Mouse (Mus musculus) liver, postnatal 0 days (tissue): ENCODE results near the gene Zfp346. TPM values are rescaled to one million over a fixed set of nuclear protein-coding genes. Genes with fewer than 3 reads are reported as not detected.

Experiments
- ATAC-seq: fragments of 200-750 bp; cut with Nextera tagmentation; 2 replicates; pipeline ENCODE4 v1.8.0; 2017; ENCODE audit warnings: mild to moderate bottlenecking, moderate library complexity
- DNase-seq: peaks from one replicate; pipeline ENCODE4 v3.0.0-alpha.2; 2016
- H3K27ac ChIP-seq: fragments of 300-500 bp; sonication (generic); 2 replicates; pipeline ENCODE4 v1.5.1; 2014; ENCODE audit warnings: antibody characterized with exemption, moderate library complexity, mild to moderate bottlenecking, low read depth
- H3K27me3 ChIP-seq: fragments of 300-500 bp; sonication (generic); 2 replicates; pipeline ENCODE4 v1.6.1; 2014; ENCODE audit warnings: low read length, control low read depth, mixed read lengths; ENCODE audit not compliant: insufficient read depth
- H3K36me3 ChIP-seq: fragments of 300-500 bp; sonication (generic); replicated peaks from 2 replicates; pipeline ENCODE4 v1.6.1; 2014; ENCODE audit warnings: mild to moderate bottlenecking, control low read depth, low read length, moderate library complexity, mixed read lengths; ENCODE audit not compliant: insufficient read depth
- H3K4me1 ChIP-seq: fragments of 300-500 bp; sonication (generic); 2 replicates; pipeline ENCODE4 v1.6.1; 2014; ENCODE audit warnings: antibody characterized with exemption, mild to moderate bottlenecking, control low read depth; ENCODE audit not compliant: insufficient read depth
- H3K4me2 ChIP-seq: fragments of 300-500 bp; sonication (generic); 2 replicates; pipeline ENCODE4 v1.6.1; 2014; ENCODE audit warnings: low read depth, mild to moderate bottlenecking, low read length, moderate library complexity, mixed read lengths
- H3K4me3 ChIP-seq: fragments of 300-500 bp; sonication (generic); 2 replicates; pipeline ENCODE4 v1.5.1; 2014; ENCODE audit warnings: low read depth, low read length
- H3K9ac ChIP-seq: fragments of 300-500 bp; sonication (generic); replicated peaks from 2 replicates; pipeline ENCODE4 v1.6.1; 2014; ENCODE audit warnings: mild to moderate bottlenecking, moderate library complexity
- H3K9me3 ChIP-seq: fragments of 300-500 bp; sonication (generic); 2 replicates; pipeline ENCODE4 v1.6.1; 2016; ENCODE audit warnings: mild to moderate bottlenecking, control low read depth, low read length, mixed read lengths
- CTCF ChIP-seq: sonication (generic); IDR thresholded peaks from 2 replicates; pipeline ENCODE4 v1.5.1; 2016; ENCODE audit warnings: antibody characterized with exemption, low read depth
- EP300 ChIP-seq: IDR thresholded peaks from 2 replicates; pipeline ENCODE4 v1.6.1; 2016; ENCODE audit warnings: antibody characterized with exemption, low read depth, mild to moderate bottlenecking
- WGBS: fragments of 180-500 bp; shearing (Covaris S2); extraction: QIAGEN DNeasy Blood & Tissue Kit; methylation state at CpG from one replicate; pipeline ENCODE4 v1.1.7; 2014; ENCODE audit not compliant: insufficient replicate concordance; 5-methylcytosine and 5-hydroxymethylcytosine counted together
- polyA plus RNA-seq: library from polyadenylated mRNA; unstranded; fragments of >200 nt; fragmentation: Nextera tagmentation; extraction: Ambion mirVana; gene quantifications from 2 replicates; pipeline ENCODE4 v1.2.1, GENCODE M21; 2015

The Zfp346 gene
- polyA plus RNA-seq, 1 experiment from 2014 or later = 3.6 TPM

GRCm38 (mm10) chr13:55172336-55172770 is 67.2 kb downstream of the Zfp346 start:
- no peak overlapping the region for H3K4me3 ChIP-seq
- H3K36me3 ChIP-seq = no peaks in the 10 kb centered on the region
- H3K4me1 ChIP-seq = peaks cover 6% of the 10 kb centered on the region
- H3K4me2 ChIP-seq = peak overlapping the region; percentile 51
- no peak overlapping the region for H3K9ac ChIP-seq
- no peak for DNase-seq
- TF ChIP-seq CTCF (no peak), EP300 (no peak)
- ATAC-seq = no peak
- H3K27me3 ChIP-seq = no peaks in the 10 kb centered on the region
- no peak overlapping the region for H3K27ac ChIP-seq
- 45% methylated on average over 7 of the region's 7 CpGs for WGBS
- H3K9me3 ChIP-seq = no peaks in the 10 kb centered on the region; the same call in 1 of the 2 replicates

DNA sequence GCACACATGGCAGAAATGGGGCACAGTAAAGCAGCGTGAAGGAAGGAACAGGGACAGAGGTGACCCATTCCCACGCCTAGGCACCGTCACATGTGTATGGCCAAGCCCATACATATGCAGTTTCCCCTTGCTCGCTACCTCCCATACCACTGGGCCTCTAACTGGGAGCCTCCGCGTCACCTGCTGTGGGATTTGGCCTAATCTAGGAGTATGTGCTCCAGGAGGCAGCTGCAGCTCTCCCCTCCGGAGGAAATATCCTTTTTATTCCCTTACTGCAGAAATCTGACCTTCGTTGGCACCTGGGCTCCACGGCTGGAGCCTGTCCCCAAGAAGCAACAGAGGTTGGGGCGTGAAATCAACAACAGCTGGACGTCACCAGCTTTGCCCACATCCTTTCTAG is 69.2 kb downstream of the Zfp346 start:
- no peak overlapping the region for H3K27ac ChIP-seq
- no peak overlapping the region for H3K9ac ChIP-seq

DNA sequence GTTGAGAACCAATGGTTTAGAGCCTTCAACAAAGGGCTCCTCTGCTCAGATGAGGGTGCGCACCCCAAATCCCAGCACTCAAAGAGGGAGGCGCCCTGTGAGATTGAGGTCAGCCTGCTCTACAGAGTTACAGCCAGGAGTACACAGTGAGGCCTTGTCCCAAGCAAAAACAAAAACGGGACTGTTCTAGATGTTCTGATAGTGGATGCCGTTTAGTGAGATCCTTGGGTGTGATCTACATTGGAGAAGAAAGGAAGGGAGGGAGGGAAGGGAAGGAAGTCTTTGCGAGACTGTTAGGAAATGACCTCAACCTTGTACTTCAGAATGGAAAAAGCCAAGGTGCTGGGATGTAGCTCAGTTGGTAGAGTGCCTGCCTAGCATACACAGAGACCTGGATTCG is 71.2 kb downstream of the Zfp346 start:
- Histone ChIP-seq H3K27ac (no peak overlapping the region), H3K27me3 (no peaks in the 10 kb centered on the region), H3K4me3 (no peak overlapping the region), H3K4me1 (peaks cover 6% of the 10 kb centered on the region), H3K4me2 (no peak overlapping the region), H3K9ac (no peak overlapping the region), H3K36me3 (no peaks in the 10 kb centered on the region), H3K9me3 (no peaks in the 10 kb centered on the region)
- no peak for TF ChIP-seq EP300
- no peak for TF ChIP-seq CTCF
- ATAC-seq (no peak), DNase-seq (no peak)
- WGBS = 66% methylated on average over 6 of the region's 6 CpGs

More for the DNA sequence above, 69.2 kb downstream of the Zfp346 start:
- 74% methylated on average over 11 of the region's 11 CpGs for WGBS
- DNase-seq (no peak), ATAC-seq (no peak)
- Histone ChIP-seq H3K27me3 (no peaks in the 10 kb centered on the region), H3K9me3 (no peaks in the 10 kb centered on the region; the same call in 1 of the 2 replicates), H3K4me2 (no peak overlapping the region), H3K36me3 (no peaks in the 10 kb centered on the region), H3K4me3 (no peak overlapping the region), H3K4me1 (peaks cover 6% of the 10 kb centered on the region)
- TF ChIP-seq EP300 = no peak

- Histone ChIP-seq H3K9me3 (no peaks in the 10 kb centered on the region), H3K9ac (no peak overlapping the region), H3K27me3 (no peaks in the 10 kb centered on the region), H3K4me3 (no peak overlapping the region), H3K4me1 (peaks cover 10% of the 10 kb centered on the region), H3K4me2 (no peak overlapping the region), H3K27ac (no peak overlapping the region), H3K36me3 (no peaks in the 10 kb centered on the region)
- DNase-seq (no peak), ATAC-seq (no peak)
- TF ChIP-seq CTCF = peak; percentile 39
- TF ChIP-seq EP300 = no peak
- 70% methylated on average over 4 of the region's 4 CpGs for WGBS
These were observed 72.9 kb downstream of the Zfp346 start for GRCm38 (mm10) chr13:55177903-55178496.

DNA sequence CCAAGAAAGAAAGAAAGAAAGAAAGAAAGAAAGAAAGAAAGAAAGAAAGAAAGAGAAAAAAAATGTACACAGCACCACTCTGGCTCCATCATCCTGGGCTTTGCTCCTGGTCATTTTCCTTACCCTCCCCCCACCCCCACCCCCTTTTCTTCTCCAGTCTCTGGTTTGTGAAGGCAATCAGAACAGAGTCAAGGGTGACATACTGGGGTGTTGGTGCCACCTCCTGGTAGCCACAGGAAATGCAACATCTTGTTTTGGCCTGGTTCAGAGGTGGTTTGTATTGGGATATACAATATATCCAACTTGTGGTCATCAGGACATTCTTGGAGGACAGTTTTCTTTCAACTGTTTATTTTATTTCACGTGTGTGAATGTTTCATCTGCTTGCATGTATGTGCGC is 73.4 kb downstream of the Zfp346 start:
- H3K9ac ChIP-seq = no peak overlapping the region
- no peak overlapping the region for H3K27ac ChIP-seq
- peaks cover 10% of the 10 kb centered on the region for H3K4me1 ChIP-seq
- no peaks in the 10 kb centered on the region for H3K36me3 ChIP-seq
- 45% methylated on average over 2 of the region's 2 CpGs for WGBS
- H3K9me3 ChIP-seq = no peaks in the 10 kb centered on the region
- DNase-seq (peak; percentile 80), ATAC-seq (peak; percentile 26; the same call in 1 of the 2 replicates)
- no peak overlapping the region for H3K4me3 ChIP-seq
- H3K4me2 ChIP-seq = no peak overlapping the region
- TF ChIP-seq EP300 = no peak
- TF ChIP-seq CTCF = peak; percentile 92
- H3K27me3 ChIP-seq = no peaks in the 10 kb centered on the region

- ATAC-seq (no peak), DNase-seq (no peak)
- Histone ChIP-seq H3K27me3 (no peaks in the 10 kb centered on the region), H3K4me1 (peaks cover 10% of the 10 kb centered on the region), H3K27ac (no peak overlapping the region), H3K36me3 (no peaks in the 10 kb centered on the region), H3K9me3 (no peaks in the 10 kb centered on the region), H3K4me2 (no peak overlapping the region), H3K9ac (no peak overlapping the region), H3K4me3 (no peak overlapping the region)
- TF ChIP-seq EP300 (no peak), CTCF (no peak)
- WGBS = 83% methylated on average over 3 of the region's 3 CpGs
These were observed 74.5 kb downstream of the Zfp346 start for GRCm38 (mm10) chr13:55179591-55179990.
